ENCODE assay signal across 7 mouse cellular contexts in the genomic region with DNA sequence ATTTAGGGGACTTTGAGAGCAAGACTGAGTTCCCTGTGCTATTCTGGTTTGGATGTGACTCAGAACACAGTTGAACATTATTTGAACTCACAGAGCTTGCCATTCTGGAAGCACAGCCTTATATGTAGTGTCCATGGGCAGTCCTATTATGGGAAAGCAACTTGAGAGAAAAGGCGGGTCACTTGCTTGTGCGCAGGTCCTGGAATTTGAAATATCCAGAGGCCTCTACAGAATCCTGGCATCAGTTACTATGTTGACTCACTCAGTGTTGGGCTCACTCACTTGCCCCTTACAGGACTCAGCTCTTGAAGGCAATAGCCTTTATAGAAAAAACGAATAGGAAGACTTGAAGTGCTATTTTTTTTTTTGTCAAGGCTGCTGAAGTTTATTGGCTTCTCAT. TPM values are rescaled to one million over a fixed set of nuclear protein-coding genes. Genes with fewer than 3 reads are reported as not detected.
DNase-seq lines count a peak whose midpoint lies in the region; ATAC-seq and TF ChIP-seq lines count a peak whose summit lies in the region.

A gene (plus strand): TSS at position 241 of the 400 bp plus-strand sequence.

- TF ChIP-seq EP300 in ES-Bruce4 (IDR thresholded peaks at IDR 0.05; ENCODE audit: insufficient read depth, low read depth, low read length) = no peak

- H3K4me1 ChIP-seq in ES-Bruce4 (ENCODE audit: control insufficient read depth, insufficient read depth, low read length) = no peaks in the 10 kb centered on the region
- H3K4me1 ChIP-seq in intestine, embryonic 15.5 days (replicated peaks) = no peaks in the 10 kb centered on the region
- no peaks in the 10 kb centered on the region for H3K4me1 ChIP-seq in midbrain, embryonic 15.5 days

- no peaks in the 10 kb centered on the region for H3K36me3 ChIP-seq in ES-Bruce4 (ENCODE audit: control insufficient read depth, insufficient read depth, low read length, poor library complexity, severe bottlenecking)
- H3K36me3 ChIP-seq in intestine, embryonic 15.5 days = no peaks in the 10 kb centered on the region
- no peaks in the 10 kb centered on the region for H3K36me3 ChIP-seq in midbrain, embryonic 15.5 days (replicated peaks)

- H3K27me3 ChIP-seq in ES-Bruce4 (ENCODE audit: control insufficient read depth, insufficient read depth, low read length, poor library complexity, severe bottlenecking) = no peaks in the 10 kb centered on the region
- no peaks in the 10 kb centered on the region for H3K27me3 ChIP-seq in intestine, embryonic 15.5 days (replicated peaks)
- no peaks in the 10 kb centered on the region for H3K27me3 ChIP-seq in midbrain, embryonic 15.5 days (replicated peaks)

- H3K9ac ChIP-seq in ES-Bruce4 (ENCODE audit: low read depth, poor library complexity, severe bottlenecking) = no peak within 1 kb of the TSS
- H3K9ac ChIP-seq in intestine, embryonic 15.5 days = no peak within 1 kb of the TSS
- H3K9ac ChIP-seq in midbrain, embryonic 15.5 days = no peak within 1 kb of the TSS

- H3K27ac ChIP-seq in ES-Bruce4 (ENCODE audit: insufficient read depth, low read length) = no peak within 1 kb of the TSS
- H3K27ac ChIP-seq in intestine, embryonic 15.5 days = no peak within 1 kb of the TSS
- no peak within 1 kb of the TSS for H3K27ac ChIP-seq in midbrain, embryonic 15.5 days

- no peak for TF ChIP-seq CTCF in ES-Bruce4 (IDR thresholded peaks at IDR 0.05; ENCODE audit: low read depth, low read length)

- H3K4me3 ChIP-seq in ES-Bruce4 (ENCODE audit: low read depth, low read length) = no peak within 1 kb of the TSS
- no peak within 1 kb of the TSS for H3K4me3 ChIP-seq in intestine, embryonic 15.5 days (replicated peaks)
- H3K4me3 ChIP-seq in midbrain, embryonic 15.5 days = no peak within 1 kb of the TSS

- no peak for TF ChIP-seq POLR2A in ES-Bruce4 (IDR thresholded peaks at IDR 0.05; ENCODE audit: insufficient read depth, low read length)

- ATAC-seq in intestine, embryonic 15.5 days = no peak
- ATAC-seq in midbrain, embryonic 15.5 days (replicated peaks) = no peak
- ATAC-seq in monocyte, adult 5-6 weeks (replicated peaks; ENCODE audit: insufficient number of reproducible peaks, low FRiP score, low TSS enrichment, poor library complexity, severe bottlenecking) = no peak

- DNase-seq in adrenal gland, postnatal 25 days = no peak
- no peak for DNase-seq in gonadal fat pad, adult 2 months (ENCODE audit: low read depth)
- no peak for DNase-seq in cerebellum, adult 11-12 months

- no peak within 1 kb of the TSS for H3K4me2 ChIP-seq in intestine, embryonic 15.5 days (replicated peaks)
- no peak within 1 kb of the TSS for H3K4me2 ChIP-seq in midbrain, embryonic 15.5 days

- WGBS in intestine, embryonic 15.5 days = 56% methylated on average over 3 of the region's 3 CpGs
- WGBS in midbrain, embryonic 15.5 days = 79% methylated on average over 3 of the region's 3 CpGs

- H3K9me3 ChIP-seq in ES-Bruce4 (replicated peaks; ENCODE audit: control insufficient read depth, insufficient read depth, low read length, poor library complexity, severe bottlenecking) = no peaks in the 10 kb centered on the region
- no peaks in the 10 kb centered on the region for H3K9me3 ChIP-seq in intestine, embryonic 15.5 days
- H3K9me3 ChIP-seq in midbrain, embryonic 15.5 days = no peaks in the 10 kb centered on the region

RNA-seq across cellular contexts. Expression of the gene that starts here (rescaled TPM):
- 28.5 and 29.5 TPM in 2 replicates for polyA plus RNA-seq in ES-Bruce4 (2011; ENCODE audit: insufficient read depth, insufficient read length, low read depth, missing spikeins)
- 89.1 and 132 TPM in 2 replicates for total RNA-seq in adrenal gland, postnatal 25 days (2021)
- 10.2 and 13.3 TPM in 2 replicates for polyA plus RNA-seq in gonadal fat pad, adult 2 months (2012; rRNA removed)
- polyA plus RNA-seq in intestine, embryonic 15.5 days (2015; fragmentation: Nextera tagmentation; extraction: Ambion mirVana) = 22.3 and 24.3 TPM in 2 replicates
- polyA plus RNA-seq in midbrain, embryonic 15.5 days (2015; fragmentation: Nextera tagmentation; extraction: Ambion mirVana) = 25.5 and 29.4 TPM in 2 replicates
- total RNA-seq in monocyte, adult 5-6 weeks (2017) = 0.19 TPM in 1 of 3 replicates, not detected in the others

Comparison
In these comparisons a context has a peak if more than half of its experiments do, and no peak if none do; other contexts are left out.
1. RNA of the gene that starts here (total RNA-seq): 89.1 to 132 TPM in adrenal gland, postnatal 25 days; 0.19 TPM in monocyte, adult 5-6 weeks; every median in the first group is over 10 times any median in the second.